Mouse (Mus musculus) midbrain, postnatal 0 days (tissue): ENCODE results near the gene Rhoh. TPM values are rescaled to one million over a fixed set of nuclear protein-coding genes. Genes with fewer than 3 reads are reported as not detected.

Experiments
- ATAC-seq: fragments of 200-750 bp; cut with Nextera tagmentation; 2 replicates; pipeline ENCODE4 v1.8.0; 2017; ENCODE audit warnings: moderate number of reproducible peaks, mild to moderate bottlenecking, moderate TSS enrichment, moderate library complexity; ENCODE audit not compliant: low FRiP score
- DNase-seq: peaks from one replicate; pipeline ENCODE4 v3.0.0-alpha.2; 2015; ENCODE audit warnings: low spot score
- H3K27ac ChIP-seq: fragments of 300-500 bp; sonication (generic); 2 replicates; pipeline ENCODE4 v1.5.1; 2014; ENCODE audit warnings: low read depth, mild to moderate bottlenecking, low read length, mixed read lengths
- H3K27me3 ChIP-seq: fragments of 300-500 bp; sonication (generic); 2 replicates; pipeline ENCODE4 v1.6.1; 2014; ENCODE audit warnings: low read length, control low read depth, mixed read lengths; ENCODE audit not compliant: insufficient read depth
- H3K36me3 ChIP-seq: fragments of 300-500 bp; sonication (generic); 2 replicates; pipeline ENCODE4 v1.6.1; 2014; ENCODE audit warnings: low read length, control low read depth, mixed read lengths; ENCODE audit not compliant: insufficient read depth
- H3K4me1 ChIP-seq: fragments of 300-500 bp; sonication (generic); 2 replicates; pipeline ENCODE4 v1.6.1; 2014; ENCODE audit warnings: mild to moderate bottlenecking, control low read depth, antibody characterized with exemption, low read length, mixed read lengths; ENCODE audit not compliant: insufficient read depth
- H3K4me2 ChIP-seq: fragments of 300-500 bp; sonication (generic); 2 replicates; pipeline ENCODE4 v1.6.1; 2014; ENCODE audit warnings: low read depth, mild to moderate bottlenecking, low read length, mixed read lengths; ENCODE audit not compliant: poor library complexity, severe bottlenecking
- H3K4me3 ChIP-seq: fragments of 300-500 bp; sonication (generic); 2 replicates; pipeline ENCODE4 v1.5.1; 2014; ENCODE audit warnings: low read depth, mild to moderate bottlenecking, low read length, moderate library complexity
- H3K9ac ChIP-seq: fragments of 300-500 bp; sonication (generic); replicated peaks from 2 replicates; pipeline ENCODE4 v1.6.1; 2014; ENCODE audit warnings: mild to moderate bottlenecking, low read length, moderate library complexity, mixed read lengths; ENCODE audit not compliant: poor library complexity, severe bottlenecking
- H3K9me3 ChIP-seq: fragments of 300-500 bp; sonication (generic); 2 replicates; pipeline ENCODE4 v1.6.1; 2016; ENCODE audit warnings: low read length, control low read depth
- CTCF ChIP-seq: IDR thresholded peaks from 2 replicates; pipeline ENCODE4 v1.5.1; 2016; ENCODE audit warnings: antibody characterized with exemption, mild to moderate bottlenecking
- WGBS: fragments of 180-500 bp; shearing (Covaris S2); extraction: QIAGEN DNeasy Blood & Tissue Kit; methylation state at CpG from one replicate; pipeline ENCODE4 v1.1.7; 2014; 5-methylcytosine and 5-hydroxymethylcytosine counted together
- polyA plus RNA-seq: library from polyadenylated mRNA; unstranded; fragments of >200 nt; fragmentation: Nextera tagmentation; extraction: Ambion mirVana; gene quantifications from 2 replicates; pipeline ENCODE4 v1.2.1, GENCODE M21; 2015
- total RNA-seq: library from RNA; depleted of rRNA; stranded (reverse); fragments of >200 nt; gene quantifications from 2 replicates; pipeline ENCODE4 v1.2.3, GENCODE M21; 2014

Gene Rhoh
- total and polyA plus RNA-seq, 2 experiments from 2014 or later, result 0.33 to 0.51 TPM

DNA sequence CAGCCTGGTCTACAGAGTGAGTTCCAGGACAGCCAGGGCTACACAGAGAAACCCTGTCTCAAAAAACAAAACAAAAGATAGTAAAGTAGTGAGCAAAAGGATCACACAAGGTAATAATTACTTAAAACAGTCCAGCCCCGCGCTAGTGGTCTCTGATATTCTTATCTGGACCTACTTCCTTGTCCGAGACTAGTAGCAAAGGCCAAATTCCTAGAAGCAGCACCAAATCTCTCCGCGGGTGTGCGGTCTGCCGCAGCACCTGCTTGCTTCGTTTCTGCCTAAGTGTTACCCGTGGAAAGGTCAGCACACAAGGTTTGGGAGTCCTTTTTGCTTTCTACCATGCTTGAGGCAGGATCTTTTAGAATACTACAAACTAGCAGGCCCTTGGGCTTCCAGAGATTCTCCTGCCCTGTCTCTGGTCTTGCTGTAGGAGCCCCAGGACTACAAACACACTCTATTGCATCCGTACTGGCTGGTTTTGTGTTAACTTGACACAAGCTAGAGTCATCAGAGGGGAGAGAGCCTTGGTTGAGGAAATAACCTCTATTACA, 40.9 kb downstream of the Rhoh start:
- TF ChIP-seq CTCF, result no peak
- Histone ChIP-seq H3K36me3 (no peaks in the 10 kb centered on the region), H3K9me3 (peaks cover 5% of the 10 kb centered on the region; the same call in 1 of the 2 replicates), H3K9ac (no peak overlapping the region), H3K4me3 (no peak overlapping the region), H3K27me3 (no peaks in the 10 kb centered on the region), H3K4me1 (no peaks in the 10 kb centered on the region), H3K27ac (no peak overlapping the region), H3K4me2 (no peak overlapping the region)
- WGBS, result 95% methylated on average over 10 of the region's 10 CpGs
- ATAC-seq (no peak), DNase-seq (no peak)

- no peak overlapping the region for H3K27ac ChIP-seq
These were observed 41.8 kb downstream of the Rhoh start for GRCm38 (mm10) chr5:65902811-65903210.

GRCm38 (mm10) chr5:65904476-65904875, 43.5 kb downstream of the Rhoh start:
- Histone ChIP-seq H3K36me3 (no peaks in the 10 kb centered on the region), H3K9me3 (peaks cover 5% of the 10 kb centered on the region; the same call in 1 of the 2 replicates), H3K27ac (no peak overlapping the region), H3K4me1 (no peaks in the 10 kb centered on the region), H3K4me2 (no peak overlapping the region), H3K4me3 (no peak overlapping the region), H3K27me3 (no peaks in the 10 kb centered on the region), H3K9ac (no peak overlapping the region)
- DNase-seq, result no peak
- ATAC-seq, result no peak
- TF ChIP-seq CTCF, result no peak
- WGBS, result 87% methylated on average over 4 of the region's 4 CpGs

More at GRCm38 (mm10) chr5:65902811-65903210, 41.8 kb downstream of the Rhoh start:
- Histone ChIP-seq H3K4me2 (no peak overlapping the region), H3K27me3 (no peaks in the 10 kb centered on the region), H3K4me3 (no peak overlapping the region), H3K9me3 (peaks cover 5% of the 10 kb centered on the region; the same call in 1 of the 2 replicates), H3K9ac (no peak overlapping the region), H3K36me3 (no peaks in the 10 kb centered on the region), H3K4me1 (no peaks in the 10 kb centered on the region)
- ATAC-seq (no peak), DNase-seq (no peak)
- TF ChIP-seq CTCF, result no peak
- WGBS, result 93% methylated on average over 9 of the region's 9 CpGs

DNA sequence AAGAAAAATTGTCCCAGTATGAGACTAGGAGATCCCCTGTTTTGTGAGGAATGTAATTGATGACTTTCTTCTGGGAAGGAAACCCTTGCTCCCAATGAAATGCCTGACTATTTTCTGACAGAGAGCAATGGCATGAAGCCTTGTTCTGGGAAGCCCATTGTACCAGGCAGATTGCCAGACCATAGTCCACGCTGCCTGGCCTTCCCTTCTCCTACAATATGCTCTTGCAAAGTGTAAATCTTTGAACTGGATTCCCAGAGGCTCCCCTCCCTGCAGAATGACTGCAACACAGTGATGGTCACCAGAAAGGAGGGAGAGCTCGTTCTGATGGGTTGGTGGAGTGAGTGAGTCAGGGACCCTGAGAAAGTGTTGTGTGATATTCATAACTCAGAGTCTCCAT, 47.7 kb downstream of the Rhoh start:
- Histone ChIP-seq H3K27ac (no peak overlapping the region), H3K9ac (no peak overlapping the region), H3K4me2 (no peak overlapping the region), H3K27me3 (no peaks in the 10 kb centered on the region), H3K4me3 (no peak overlapping the region), H3K36me3 (no peaks in the 10 kb centered on the region), H3K9me3 (no peaks in the 10 kb centered on the region), H3K4me1 (no peaks in the 10 kb centered on the region)
- no peak for ATAC-seq
- DNase-seq, result peak; percentile 31
- no peak for TF ChIP-seq CTCF
- WGBS, result 60% methylated on average over 2 of the region's 2 CpGs

DNA sequence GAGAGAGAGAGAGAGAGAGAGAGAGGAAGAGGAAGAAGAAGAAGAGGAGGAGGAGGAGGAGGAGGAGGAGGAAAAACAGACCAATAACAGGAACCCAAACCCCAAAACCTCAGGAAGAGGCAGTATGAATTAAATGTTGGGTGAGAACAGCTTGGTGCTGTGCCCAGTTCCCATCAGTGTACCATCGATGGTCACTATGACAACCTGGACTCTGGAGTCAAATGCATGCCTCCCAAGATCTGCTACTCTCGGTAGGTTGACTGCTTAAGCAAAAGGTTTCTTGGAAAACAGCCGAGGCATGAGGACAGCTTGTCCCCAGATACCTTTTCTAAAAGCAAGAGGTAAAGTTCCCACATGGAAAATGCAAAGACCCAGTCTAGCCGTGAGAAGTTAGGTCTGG, 48.3 kb downstream of the Rhoh start:
- Histone ChIP-seq H3K27ac (no peak overlapping the region), H3K4me1 (no peaks in the 10 kb centered on the region), H3K4me3 (no peak overlapping the region), H3K4me2 (no peak overlapping the region), H3K9me3 (no peaks in the 10 kb centered on the region), H3K27me3 (no peaks in the 10 kb centered on the region), H3K36me3 (no peaks in the 10 kb centered on the region), H3K9ac (no peak overlapping the region)
- WGBS, result 65% methylated on average over 4 of the region's 4 CpGs
- no peak for TF ChIP-seq CTCF
- DNase-seq (peak; percentile 70), ATAC-seq (no peak)

DNA sequence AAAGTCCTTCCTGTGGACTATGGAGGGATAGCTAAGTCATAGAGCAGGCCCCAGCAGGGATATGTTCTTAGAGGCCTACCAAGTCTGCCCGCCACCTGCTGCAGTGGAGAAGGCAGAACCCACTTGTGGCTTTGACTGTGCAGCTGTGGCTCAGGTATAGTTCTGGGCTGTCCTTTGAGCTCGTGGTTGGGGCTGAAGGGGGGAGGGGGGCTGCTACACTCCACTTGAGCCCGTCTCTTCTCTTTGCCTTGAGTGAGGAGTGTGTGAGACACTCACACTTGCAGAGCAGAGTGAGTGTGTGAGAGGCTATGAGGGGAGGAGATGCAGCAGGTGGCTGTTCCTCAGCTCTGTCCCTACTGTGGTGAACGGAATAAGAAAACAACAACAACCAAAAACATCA, 49.4 kb downstream of the Rhoh start:
- Histone ChIP-seq H3K4me3 (no peak overlapping the region), H3K9me3 (no peaks in the 10 kb centered on the region), H3K27me3 (no peaks in the 10 kb centered on the region), H3K9ac (no peak overlapping the region), H3K27ac (no peak overlapping the region), H3K36me3 (no peaks in the 10 kb centered on the region), H3K4me1 (no peaks in the 10 kb centered on the region), H3K4me2 (no peak overlapping the region)
- ATAC-seq (no peak), DNase-seq (no peak)
- 76% methylated on average over 4 of the region's 4 CpGs for WGBS
- no peak for TF ChIP-seq CTCF
